Mouse (Mus musculus) megakaryocyte, embryonic 14.5 days (primary cell): ENCODE results near the gene Pde6d.

Experiments
- FLI1 ChIP-seq: IDR thresholded peaks from 2 replicates; pipeline ENCODE4 v1.6.1; 2012; ENCODE audit warnings: low read length, inconsistent platforms, mixed read lengths
- GATA1 ChIP-seq: IDR thresholded peaks from 3 replicates; pipeline ENCODE4 v1.6.1; 2012; ENCODE audit warnings: mixed read lengths, low read length, inconsistent platforms, borderline replicate concordance

DNA sequence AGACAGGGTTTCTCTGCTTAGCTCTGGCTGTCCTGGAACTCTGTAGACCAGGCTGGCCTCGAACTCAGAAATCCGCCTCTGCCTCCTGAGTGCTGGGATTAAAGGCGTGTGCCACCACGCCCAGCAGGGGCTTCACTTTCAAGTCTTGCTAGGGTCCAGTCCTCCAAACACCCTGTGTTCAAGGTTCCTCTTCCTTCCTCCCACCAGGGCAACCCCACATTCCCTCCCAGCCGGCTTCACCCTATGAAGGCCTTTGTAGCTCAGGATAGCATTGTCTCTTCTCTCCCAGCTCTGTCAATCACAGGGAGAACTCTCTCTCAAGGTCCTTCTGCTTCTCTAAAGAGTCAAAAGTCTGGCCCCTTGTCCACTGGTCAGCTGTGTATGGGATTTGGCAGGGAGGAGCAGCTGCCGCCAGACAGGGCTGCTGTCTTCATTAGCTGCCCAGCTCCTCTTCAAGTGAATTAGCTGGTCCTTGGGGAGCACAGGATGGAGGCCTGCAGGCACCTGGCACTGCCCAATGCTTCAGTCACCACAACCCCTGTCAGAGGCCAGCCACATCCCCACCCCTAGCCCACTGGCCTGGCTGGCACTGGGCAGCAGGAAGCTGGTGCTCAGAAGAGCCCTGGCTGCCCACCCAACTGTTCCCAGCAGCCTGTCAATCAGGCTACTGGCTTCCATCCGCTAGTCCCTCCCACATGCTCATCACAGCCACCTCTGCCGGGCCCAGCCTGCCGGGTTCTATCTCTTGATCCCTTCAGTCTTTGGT lies 71.6 kb downstream of the Pde6d start:
- TF ChIP-seq GATA1 = no peak
- no peak for TF ChIP-seq FLI1
